Mouse (Mus musculus) layer of hippocampus, postnatal 10 days (tissue): ENCODE data around the gene Stat1. TPM values are rescaled to one million over a fixed set of nuclear protein-coding genes. Genes with fewer than 3 reads are reported as not detected.

Experiments
- DNase-seq, 2 experiments: peaks; one replicate each; pipeline ENCODE4 v3.0.0; 2021; ENCODE audit warnings: low spot score in 2 of 2
- long read RNA-seq: library from polyadenylated mRNA; stranded (forward); transcript quantifications from one replicate; pipeline ENCODE4 v2.0.0, GENCODE M21; 2023
- total RNA-seq, 2 experiments: library from RNA; stranded (reverse); gene quantifications; 2 replicates each; pipeline ENCODE4 v1.2.3; 2021

Gene Stat1
- total RNA-seq: 10 to 100 TPM; 13.1 to 15.2 TPM
- long read RNA-seq, full-length matches to known transcripts: 3 of 5 reads
- long read RNA-seq, partial matches to known transcripts: 1 of 5 reads
- long read RNA-seq, other reads (novel, unspliced or antisense): 1 of 5 reads

DNA sequence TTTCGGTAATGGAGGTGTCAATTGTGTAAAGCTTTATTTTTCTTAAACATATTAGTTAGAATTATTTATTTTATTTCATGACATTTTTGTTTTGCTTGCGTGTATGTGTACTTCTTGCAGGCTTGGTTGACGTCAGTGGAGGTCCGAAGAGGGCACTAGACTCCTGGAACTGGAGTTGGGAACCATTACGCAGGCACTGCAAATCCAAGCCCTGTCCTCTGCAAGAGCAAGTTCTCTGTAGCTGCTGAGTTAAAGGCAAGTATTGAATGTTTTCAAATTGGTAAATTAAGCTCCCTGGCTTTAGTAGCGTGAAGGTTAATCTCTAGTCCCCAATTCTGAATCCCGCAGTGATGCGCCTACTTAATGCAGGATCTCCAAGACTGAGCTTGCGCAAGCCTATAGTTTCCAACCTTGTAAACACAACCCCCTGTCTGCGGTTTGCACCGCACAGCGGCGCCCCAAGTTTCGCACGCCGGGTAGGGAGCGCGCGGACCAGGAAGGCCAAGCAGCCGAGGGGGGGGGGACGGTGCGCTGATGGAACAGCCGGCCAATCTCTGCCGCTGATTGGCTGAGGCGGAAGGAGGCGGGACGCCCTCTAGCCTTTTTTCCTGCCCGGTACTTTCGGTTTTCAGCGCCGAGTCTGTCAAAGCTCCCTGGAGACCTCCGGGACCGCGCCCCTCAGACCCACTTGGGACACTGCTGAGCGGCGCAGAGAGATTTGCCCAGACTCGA, at the start of gene Stat1:
Stat1 (plus strand) TSS at position 581 of the 732 bp plus-strand sequence.
- DNase-seq: peak; percentile 76 to 83

DNA sequence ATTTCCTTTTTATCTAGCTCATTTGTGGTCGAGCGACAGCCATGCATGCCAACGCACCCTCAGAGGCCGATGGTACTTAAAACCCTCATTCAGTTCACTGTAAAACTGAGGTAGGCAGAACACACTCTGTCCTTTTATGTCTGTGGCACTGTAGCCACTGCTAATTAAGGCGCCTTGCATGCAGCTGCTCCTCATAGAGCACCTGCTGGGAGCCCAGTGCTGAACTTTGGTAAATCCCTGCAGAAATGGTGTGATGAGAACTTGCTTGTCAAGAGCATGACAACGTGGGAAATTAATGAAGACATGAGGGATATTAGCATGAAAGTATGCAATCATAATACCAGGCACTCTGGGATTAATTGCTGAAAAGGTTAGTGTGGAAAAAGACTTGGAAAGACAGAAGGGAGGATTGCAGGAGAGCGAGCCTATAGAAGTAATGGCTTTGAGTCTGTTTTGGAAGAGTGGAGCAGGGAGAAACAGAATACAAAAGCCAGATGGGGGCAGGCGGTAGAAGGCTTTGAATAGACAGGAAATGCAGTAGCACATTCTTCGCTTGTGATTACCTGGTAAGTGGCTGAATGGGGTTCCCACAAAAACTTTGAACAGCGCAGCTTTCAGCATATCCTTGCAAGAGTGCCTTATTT, 39.4 kb upstream of the Stat1 start:
- no peak for DNase-seq

DNA sequence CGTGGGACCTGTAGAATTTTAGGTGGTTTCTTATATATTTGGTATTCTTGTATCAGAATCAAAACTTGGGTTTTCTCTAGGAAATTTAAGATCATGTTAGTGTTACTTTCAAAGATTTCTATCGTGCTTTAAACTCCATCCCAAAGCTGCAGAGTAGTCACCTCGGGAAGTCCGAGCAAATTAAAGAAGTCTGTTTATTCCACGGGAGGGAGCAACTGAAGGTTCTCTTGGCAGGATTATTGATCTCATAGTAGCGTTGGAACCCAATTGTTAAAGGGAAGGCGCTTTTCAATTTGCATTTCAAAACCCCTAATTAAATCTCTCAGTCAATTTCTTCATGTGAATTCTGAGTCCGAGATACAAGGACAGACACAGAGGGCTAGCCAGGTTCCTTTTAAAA, 38.9 kb upstream of the Stat1 start:
- no peak for DNase-seq

DNA sequence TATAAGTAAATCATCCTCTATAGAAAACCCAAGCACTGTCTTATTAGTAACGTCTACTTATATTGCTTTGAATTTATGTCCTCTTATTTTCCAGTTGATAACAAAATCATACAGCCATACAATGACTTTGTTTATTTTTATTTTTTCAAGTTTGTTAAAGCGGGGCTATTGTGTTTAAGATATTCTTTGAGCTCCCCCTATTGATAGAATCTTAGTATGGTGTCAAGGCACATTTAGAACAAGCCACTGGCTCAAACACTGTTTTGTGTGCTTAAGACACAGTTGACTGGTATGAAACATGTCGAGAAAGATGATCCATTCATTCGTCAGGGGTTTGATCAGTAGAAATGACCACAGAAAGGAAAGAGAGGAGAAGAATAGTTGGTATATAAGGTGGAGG, 33.0 kb upstream of the Stat1 start:
- no peak for DNase-seq

DNA sequence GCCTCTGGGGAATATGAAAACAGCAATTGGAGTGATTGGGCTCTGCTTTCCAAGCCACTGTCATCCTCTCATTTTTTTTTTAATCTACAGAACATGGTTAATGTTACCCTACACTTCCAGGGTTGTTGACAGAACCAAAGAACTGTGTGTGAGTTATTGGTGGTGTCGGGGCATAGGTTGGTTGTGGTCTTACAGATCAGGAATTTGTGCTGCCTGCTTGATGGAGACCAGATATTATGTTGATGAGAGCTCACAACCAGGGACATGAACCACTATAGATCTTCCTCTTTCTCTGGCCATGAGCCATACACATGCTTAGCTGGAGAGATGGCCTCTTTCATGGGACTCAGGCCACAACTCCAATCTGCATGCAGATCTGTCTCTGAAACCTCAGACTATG, 32.1 kb upstream of the Stat1 start:
- no peak for DNase-seq

DNA sequence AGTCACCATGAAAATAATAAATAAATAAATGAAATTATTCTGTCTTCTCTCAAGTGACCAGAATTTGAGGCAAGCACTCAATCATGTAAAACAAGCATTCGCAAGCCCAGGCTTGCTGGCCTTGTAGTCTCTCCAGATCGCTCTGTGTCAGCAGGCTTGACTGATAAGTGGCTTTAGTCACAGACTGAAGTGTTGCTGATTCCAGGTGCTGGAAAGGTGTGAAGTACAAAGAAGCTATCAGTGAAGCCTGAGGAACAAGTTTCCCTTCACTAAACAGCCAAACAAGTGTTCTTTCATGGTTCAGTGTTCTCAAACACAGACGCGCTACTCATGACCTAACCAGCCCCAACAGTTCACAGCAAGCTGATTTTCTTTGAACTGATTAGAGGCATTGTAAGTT, 30.6 kb upstream of the Stat1 start:
- DNase-seq: no peak

DNA sequence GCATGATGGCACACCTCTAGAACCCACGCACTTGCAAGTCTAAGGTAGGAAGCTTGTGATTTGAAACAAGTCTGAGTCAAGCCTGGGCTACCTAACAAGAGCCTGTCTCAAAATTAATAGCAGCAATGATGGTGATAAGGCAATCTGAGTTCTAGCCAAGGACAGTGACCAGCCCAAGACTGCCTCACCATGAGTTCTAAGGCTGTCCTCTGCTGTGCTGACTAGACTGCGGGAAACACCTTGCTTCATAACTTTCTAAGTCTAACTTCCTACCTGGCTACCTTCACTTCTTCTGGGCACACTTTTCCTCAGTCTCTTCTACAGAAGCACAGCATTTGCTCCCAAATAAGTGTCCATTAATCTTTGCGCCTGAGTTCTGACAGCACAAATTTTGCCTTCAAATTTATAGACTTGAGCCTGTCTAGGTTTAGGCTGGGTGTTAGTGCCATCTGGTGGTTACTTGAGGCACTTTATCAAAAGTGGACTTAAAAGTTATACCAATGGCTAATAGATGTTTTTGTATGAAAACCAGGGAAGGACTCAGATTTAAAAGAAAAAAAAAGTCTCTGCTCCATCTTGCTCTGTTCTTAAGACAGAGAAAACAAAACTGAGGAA, 20.5 kb upstream of the Stat1 start:
- DNase-seq: peak; percentile 44 to 59

DNA sequence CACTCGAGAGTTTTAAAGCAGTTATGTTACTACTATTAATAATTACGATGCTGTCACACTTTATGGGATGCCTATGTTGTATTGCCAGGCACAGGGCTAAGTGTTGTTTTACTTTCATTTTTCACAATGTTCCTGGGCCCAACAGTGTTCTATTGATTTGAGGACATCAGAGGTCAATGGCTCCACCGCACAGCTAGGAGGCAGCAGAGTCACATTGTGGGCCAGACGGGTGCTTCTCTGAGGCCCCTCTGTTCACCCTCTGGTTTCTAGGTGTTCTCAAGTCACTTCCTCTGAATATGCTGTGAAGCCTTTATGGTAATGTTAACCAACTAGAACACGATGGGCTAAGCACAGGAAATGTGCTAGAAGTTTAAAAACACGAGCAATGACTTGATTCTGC, 18.7 kb upstream of the Stat1 start:
- DNase-seq: no peak

DNA sequence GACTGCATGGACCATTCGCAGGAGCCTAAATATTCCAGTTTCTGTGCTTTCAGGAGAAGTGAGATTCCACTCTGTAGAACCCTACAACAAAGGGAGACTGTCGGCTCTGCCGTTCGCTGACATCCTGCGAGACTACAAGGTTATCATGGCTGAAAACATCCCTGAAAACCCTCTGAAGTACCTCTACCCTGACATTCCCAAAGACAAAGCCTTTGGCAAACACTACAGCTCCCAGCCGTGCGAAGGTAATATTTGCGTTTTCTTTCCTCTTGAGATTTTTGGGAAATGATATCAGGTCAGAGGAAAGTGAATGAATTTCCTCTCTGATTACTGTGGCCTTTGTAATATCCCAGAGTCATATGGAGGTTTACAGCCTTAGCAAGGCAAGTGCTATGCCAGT, 16.4 kb upstream of the Stat1 start:
- DNase-seq: no peak

DNA sequence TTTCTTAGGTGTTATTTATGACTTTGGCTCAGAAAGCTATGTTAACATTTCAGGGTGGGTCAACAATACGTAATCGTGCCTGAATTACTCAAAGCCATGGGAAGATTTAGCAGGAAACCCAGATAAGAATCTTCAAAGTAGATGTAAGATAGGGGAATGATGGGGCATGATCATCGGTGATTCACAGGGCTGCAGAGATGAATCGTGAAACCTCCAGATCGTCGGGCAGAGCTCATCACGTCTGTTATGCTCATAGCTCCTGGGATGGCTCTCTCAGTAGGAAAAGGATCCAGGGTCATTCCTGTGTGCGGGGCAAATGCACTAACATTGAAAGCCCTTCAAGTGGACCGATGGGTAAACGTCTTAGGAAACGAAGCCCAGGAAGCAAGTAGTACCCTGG, 12.0 kb upstream of the Stat1 start:
- no peak for DNase-seq

DNA sequence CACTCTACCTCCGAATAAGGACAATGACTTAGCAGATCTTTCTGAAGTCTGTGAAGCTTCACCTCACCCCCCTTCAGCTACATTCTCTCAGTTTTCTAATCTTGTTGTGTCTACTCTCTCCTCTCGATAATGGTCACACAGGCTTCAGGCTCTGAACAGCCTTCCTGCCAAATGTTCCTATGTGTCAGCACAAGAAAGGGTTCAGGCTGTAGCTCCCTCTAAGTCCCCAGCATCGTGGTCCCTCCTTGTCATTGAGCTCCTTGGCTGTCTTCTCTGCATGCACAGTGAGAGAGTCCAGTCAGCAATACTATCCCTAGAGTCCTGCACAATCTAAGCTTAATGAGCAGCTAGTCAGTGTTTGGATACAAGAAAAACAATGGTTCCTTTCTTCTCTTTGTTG, 8.0 kb upstream of the Stat1 start:
- no peak for DNase-seq

DNA sequence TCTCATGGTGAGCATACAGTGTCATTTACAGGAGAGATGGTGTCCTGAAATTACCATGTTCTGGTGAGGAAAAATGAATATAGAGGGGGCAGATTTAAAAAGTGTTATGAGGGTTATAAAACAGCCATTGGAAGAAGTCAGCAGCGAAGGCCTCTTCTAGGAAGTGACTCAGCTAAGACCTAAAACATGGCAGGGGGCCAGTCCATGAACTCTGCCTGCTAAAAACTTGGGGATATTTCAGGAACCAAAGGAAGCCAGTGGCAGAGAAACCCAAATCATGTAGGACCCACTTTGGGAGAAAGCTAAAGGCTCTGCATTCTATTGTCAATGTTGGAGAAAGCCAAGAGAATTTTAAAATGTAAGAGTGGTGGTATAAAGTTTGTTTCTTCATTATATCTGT, 6.9 kb upstream of the Stat1 start:
- no peak for DNase-seq

DNA sequence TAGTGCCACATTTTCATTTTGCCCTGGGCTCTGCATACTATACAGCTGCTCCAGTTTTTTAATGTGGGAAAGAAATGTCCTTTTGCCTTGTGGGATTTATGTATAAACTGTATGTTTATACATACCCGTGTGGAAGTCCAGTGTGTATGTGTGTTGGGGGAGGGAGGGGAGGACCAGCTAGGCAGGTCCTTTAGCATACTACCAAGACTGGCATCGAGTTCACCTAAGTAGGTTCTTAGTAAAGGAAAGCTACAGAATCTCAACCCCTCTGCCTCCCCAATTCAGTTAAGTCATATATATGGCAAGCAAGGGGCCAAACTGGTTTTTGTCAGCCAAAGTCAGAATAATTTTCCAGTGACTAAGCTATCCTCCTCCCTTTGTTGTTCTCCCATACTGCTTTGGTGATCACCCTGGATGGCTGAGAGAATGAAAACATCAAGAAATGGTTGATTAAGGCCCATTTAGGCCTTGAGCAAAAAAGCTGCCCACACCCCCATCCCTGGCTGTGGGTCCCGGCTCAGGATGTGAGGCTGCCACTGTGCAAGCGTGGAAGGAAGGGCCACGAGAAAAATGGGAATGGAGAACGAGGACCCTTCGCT, 6.1 kb upstream of the Stat1 start:
- no peak for DNase-seq

DNA sequence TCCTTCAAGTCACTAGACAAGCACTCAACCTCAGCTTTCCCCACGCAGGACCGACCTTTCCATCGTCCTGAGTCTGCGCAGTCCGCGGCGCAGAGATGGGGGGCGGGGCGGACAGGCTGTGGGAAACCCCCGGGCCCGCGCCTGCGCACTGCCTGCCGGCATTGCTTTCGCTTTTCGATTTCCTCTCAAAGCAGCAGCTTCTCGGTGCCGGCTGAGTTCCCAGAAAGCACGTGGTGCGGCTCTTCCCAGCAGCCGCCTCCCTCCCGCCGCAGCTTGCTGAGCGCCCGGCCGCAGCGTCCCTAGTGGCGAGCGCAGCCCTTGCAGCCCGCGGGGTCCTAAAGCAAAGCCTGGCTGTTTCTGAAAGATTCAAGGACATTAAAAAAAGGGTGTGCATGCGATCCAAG, 5.6 kb upstream of the Stat1 start:
- DNase-seq: peak; percentile 99

DNA sequence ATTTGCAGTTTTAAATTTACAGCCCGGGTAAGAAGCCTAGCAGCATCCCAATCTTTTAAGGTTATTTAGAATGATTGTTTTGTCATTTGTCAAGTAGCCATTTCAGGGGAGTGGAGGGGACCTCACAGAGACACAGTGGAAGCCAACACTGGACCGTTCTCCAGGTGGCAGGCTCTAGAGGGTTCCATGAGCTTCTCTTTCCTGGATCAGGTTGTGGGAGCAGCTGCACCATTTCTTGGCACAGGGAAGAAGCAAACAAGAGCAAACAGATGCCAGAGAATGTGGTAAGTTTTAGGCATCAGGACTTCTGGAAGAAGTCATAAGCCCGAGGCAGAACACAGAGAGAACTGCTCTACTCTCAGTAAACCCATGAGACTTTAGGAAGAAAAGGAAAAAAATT, 2.8 kb upstream of the Stat1 start:
- no peak for DNase-seq

DNA sequence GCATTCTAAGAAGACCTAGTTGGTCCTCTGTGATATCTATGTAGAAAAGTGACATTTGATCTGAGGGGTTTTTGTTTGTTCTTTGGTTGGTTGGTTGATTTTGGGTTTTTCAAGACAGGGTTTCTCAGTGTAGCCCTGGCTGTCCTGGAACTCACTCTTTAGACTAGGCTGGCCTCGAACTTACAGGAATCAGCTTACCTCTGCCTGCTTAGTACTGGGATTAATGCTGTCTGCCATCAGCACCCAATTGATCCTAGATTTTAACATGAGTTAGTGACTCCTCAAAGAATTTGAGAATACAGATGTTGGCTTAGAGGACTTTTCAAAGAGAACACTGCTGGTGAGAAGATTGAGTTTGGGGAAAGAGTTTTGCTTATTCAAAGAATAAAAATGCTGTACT, 1.5 kb upstream of the Stat1 start:
- no peak for DNase-seq

DNA sequence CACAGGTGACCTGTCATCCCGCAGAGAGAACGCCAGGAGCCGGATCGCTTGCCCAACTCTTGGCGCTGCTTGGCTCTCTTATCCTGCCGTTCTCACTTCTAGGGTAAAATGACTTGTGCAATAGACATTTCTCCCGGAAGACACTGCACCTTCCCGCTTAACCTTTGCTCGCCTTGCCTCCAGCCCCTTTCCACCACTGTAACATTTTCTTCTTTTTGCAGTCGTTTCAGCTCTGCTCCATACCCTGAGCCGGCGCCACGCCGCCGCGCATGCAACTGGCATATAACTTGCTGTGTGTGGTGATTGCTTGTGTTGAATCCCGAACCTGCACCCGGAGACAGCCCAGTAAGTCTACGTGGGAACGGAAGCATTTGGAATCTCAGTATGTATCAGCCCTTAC, 451 bp downstream of the Stat1 start:
- peak in 1 of 2 experiments; percentile 26 for DNase-seq

DNA sequence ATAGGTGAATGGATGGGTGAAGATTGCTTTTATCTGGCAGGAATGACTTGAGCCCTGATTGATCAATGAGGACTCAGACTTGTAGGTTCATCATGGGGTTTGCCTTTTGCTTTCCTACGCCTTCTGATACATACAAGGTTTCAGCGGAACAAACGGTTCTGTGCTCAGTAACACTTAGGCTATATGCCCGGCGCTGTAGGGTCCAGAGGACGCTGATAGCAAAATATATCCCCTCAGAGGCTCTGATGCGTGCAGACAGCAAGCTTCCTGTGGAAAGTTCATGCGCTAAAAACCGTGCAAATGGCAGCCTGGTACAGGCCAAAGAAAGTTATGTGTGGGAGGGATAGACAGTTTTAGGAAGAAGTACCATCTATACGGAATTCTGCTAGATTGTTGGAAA, 951 bp downstream of the Stat1 start:
- DNase-seq: no peak

DNA sequence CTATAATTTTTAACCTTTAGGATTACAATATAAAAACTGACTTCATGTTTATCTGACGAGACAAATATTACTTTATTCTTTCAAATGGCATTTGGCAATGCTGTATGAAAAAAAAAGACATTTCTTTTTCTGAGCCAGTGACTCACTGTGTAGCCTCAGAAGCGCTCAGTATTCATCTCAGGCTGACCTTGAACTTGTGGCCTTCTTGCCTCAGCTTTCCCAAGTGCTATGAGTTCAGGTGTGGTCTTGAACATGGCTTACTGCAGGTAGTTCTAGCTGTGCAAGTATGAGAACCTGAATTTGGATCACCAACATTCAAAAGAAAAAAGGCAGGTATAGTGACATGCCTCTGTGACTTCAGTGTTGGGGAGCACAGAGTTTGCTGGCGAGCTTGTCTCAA, 1.8 kb downstream of the Stat1 start:
- no peak for DNase-seq

DNA sequence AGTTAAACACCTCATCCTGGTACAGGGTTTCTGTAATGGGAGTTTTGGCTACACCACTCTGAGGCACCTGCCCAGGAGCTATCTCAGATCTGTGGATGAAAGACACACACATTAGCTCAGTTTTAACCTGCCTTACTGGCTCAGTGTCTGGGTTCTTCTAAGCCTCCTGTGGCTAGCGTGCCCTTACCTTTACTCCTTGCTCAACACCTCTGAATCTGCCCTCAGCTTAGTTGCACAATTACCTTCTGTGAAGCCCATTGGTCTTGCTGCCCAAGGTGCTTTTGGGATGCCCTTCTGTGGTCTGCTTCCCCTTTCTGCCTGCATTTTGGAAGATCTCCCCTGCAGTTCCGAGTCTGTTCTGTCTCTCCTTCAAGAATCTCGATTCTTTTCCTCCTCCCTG, 5.6 kb downstream of the Stat1 start:
- no peak for DNase-seq

DNA sequence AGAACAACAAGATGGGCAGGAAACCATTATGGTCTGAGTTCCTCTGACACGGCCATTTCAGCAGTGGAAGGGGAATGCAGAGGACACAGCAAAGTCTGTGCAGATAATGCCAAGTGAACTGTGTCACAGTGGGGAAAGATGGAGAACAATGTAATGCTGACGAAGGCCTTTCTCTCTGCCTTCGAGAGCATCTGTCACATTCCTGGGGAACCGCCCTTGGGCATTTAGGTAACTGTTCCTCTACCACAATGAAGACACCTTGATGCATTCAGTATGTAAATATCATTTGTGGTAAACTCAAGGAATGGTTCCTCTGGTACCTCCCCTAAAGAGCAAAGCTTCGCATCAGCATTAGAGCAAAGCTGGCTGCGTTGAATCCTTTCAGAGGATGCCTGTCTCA, 8.1 kb downstream of the Stat1 start:
- DNase-seq: no peak

DNA sequence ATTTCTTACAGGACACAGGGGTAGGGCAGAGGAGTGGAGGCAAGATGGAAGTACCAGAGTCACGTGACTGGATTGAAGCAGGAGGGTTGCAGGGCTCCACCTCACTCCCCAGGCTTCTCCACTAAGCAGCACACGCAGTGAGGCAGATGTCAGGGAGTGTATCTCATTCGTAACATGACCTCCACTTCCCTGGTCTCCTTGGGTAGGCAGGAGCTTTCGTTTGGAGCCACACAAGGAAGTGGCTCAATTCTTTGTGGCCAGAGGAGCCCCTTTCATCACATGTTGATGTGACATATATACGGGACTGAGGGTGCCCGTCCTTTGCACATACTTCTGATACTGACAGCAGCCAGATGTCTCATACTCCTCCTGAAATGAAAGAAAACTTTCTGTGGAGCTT, 10.6 kb downstream of the Stat1 start:
- DNase-seq: no peak
